Mouse (Mus musculus): ENCODE data around the gene Wipi1. TPM values are rescaled to one million over a fixed set of nuclear protein-coding genes. Genes with fewer than 3 reads are reported as not detected.

Gene Wipi1
- polyA plus RNA-seq, 1 experiment from 2014 or later = 16.7 TPM

Other genes with a start within 250 kb of the Wipi1 start
- 16.8 and 20.2 TPM in 2 replicates for gene Gna13, start 249.1 kb downstream of the Wipi1 start, polyA plus RNA-seq (2015; fragmentation: Nextera tagmentation; extraction: Ambion mirVana)
- 0.05 TPM in 1 of 2 replicates, not detected in the other for gene 9930022D16Rik, start 198.1 kb downstream of the Wipi1 start, polyA plus RNA-seq (2015; fragmentation: Nextera tagmentation; extraction: Ambion mirVana)
- gene Amz2, start 186.0 kb downstream of the Wipi1 start, polyA plus RNA-seq (2015; fragmentation: Nextera tagmentation; extraction: Ambion mirVana) = 50.1 and 50.7 TPM in 2 replicates
- gene Arsg, start 138.6 kb downstream of the Wipi1 start, polyA plus RNA-seq (2015; fragmentation: Nextera tagmentation; extraction: Ambion mirVana) = 2.8 and 3.2 TPM in 2 replicates
- 3.7 and 4.2 TPM in 2 replicates for gene Slc16a6, start 138.4 kb downstream of the Wipi1 start, polyA plus RNA-seq (2015; fragmentation: Nextera tagmentation; extraction: Ambion mirVana)
- gene Prkar1a, start 37.4 kb upstream of the Wipi1 start, polyA plus RNA-seq (2015; fragmentation: Nextera tagmentation; extraction: Ambion mirVana) = 451 and 458 TPM in 2 replicates
- gene Fam20a, start 110.3 kb upstream of the Wipi1 start, polyA plus RNA-seq (2015; fragmentation: Nextera tagmentation; extraction: Ambion mirVana) = 6.6 and 8.0 TPM in 2 replicates
- gene 1700012B07Rik, start 216.1 kb upstream of the Wipi1 start, polyA plus RNA-seq (2015; fragmentation: Nextera tagmentation; extraction: Ambion mirVana) = not detected in 2 replicates